Mouse (Mus musculus): ENCODE results near the gene Rpl6.

Gene Rpl6

GRCm38 (mm10) chr5:121254977-121255376, 50.7 kb downstream of the Rpl6 start:
- DNase-seq (ENCODE audit: low read depth in 2 of 2, low spot score in 2 of 2), result no peak

Measured in CD8-positive naive resting alpha-beta T cell, adult 2 months (primary cell).